Mouse (Mus musculus) cortical plate, adult 2 months (tissue): ENCODE results near the gene Mgmt.

Experiments used
- CTCF ChIP-seq: fragments of 200-500 bp; IDR thresholded peaks from 2 replicates; pipeline ENCODE4 v1.5.1; 2011; ENCODE audit warnings: mild to moderate bottlenecking, control low read depth, low read length; ENCODE audit not compliant: insufficient read depth; ENCODE audit errors: extremely low read depth
- POLR2A ChIP-seq: fragments of 200-500 bp; IDR thresholded peaks from 2 replicates; pipeline ENCODE4 v1.6.1; 2011; ENCODE audit warnings: mild to moderate bottlenecking, low read length, control low read depth; ENCODE audit not compliant: insufficient read depth; ENCODE audit errors: extremely low read depth

DNA sequence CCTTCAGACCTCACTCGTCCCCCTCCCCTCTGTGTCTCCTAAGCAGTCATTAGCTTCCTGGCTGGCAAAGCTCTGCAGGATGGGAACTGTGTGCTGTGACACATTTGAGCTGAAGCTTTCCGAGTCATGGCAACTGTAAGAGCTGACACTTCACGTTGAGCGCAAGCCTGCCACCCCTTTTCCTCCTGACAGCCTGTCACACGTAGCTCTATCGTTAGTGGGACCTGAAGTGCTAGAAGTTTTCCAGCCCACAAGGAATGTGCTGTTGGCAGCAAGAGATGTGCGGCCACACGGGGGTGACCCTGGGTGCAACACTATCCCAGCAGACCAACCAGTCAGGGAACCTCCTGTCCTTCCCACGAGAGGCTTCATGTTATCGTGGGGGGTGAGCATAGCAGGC is 51.3 kb downstream of the Mgmt start:
- TF ChIP-seq POLR2A, result no peak
- TF ChIP-seq CTCF, result no peak
